Mouse (Mus musculus): ENCODE measurements around the gene Prc1. TPM values are rescaled to one million over a fixed set of nuclear protein-coding genes. Genes with fewer than 3 reads are reported as not detected.
A peak's percentile ranks its signal among the peaks of the same experiment; 100 is the strongest.

Prc1 gene
- polyA plus RNA-seq, 1 experiment = 55.1 TPM

DNA sequence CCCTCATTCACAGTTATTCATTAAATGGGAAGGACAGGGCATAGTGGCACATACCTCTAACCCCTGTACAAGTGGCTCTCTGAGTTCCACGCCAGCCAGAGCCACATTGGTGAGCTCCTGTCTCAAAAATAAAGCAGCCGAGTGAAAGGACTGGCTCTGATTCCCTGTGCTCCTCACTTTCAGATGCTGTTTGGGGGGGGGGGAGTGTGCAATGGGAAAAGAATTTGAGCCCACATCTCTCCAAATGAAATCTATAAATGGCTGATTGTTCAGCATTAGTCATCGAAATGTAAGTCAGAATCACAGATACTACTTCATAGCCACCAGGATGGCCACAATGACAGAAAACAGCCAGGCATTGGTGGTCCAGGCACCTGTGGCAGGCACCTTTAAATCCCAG lies 2.8 kb downstream of the Prc1 start:
- H3ac ChIP-seq (ENCODE audit: control insufficient read depth, insufficient read length, low read depth) = no peak overlapping the region
- TF ChIP-seq CEBPB (IDR thresholded peaks at IDR 0.05; ENCODE audit: low read depth) = no peak
- TF ChIP-seq USF1 (IDR thresholded peaks at IDR 0.05; ENCODE audit: low read depth) = no peak
- no peak for TF ChIP-seq MYOD1 (IDR thresholded peaks at IDR 0.05; ENCODE audit: control insufficient read depth, insufficient read length, low read depth)
- no peak for TF ChIP-seq MYOG (IDR thresholded peaks at IDR 0.05; ENCODE audit: control insufficient read depth, extremely low read depth, insufficient read length)
- no peak for TF ChIP-seq MAX (IDR thresholded peaks at IDR 0.05)
- TF ChIP-seq CTCF (IDR thresholded peaks at IDR 0.05; ENCODE audit: control insufficient read depth, insufficient read depth, insufficient read length) = no peak
- no peak for TF ChIP-seq FOSL1 (IDR thresholded peaks at IDR 0.05; ENCODE audit: insufficient read depth, low read length, poor library complexity, severe bottlenecking)

DNA sequence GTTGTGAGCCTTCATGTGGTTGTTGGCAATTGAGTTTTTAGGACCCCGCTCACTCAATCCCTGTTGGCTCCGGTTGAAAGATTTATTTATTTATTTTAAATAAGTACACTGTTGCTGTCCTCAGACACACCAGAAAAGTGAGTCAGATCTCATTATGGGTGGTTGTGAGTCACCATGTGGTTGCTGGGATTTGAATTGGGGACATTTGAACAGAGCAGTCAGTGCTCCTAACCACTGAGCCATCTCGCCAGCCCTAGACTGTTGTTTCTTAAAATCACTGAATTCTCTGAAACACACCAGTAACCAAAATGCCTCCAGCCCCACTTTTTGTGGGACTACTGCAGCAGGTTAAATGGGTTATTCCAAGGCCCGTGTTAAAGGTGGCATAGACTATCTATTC lies 4.5 kb downstream of the Prc1 start:
- Histone ChIP-seq H3K79me3 (ENCODE audit: low read depth) (peaks cover 54% of the 10 kb centered on the region), H3K36me3 (ENCODE audit: control insufficient read depth, insufficient read depth) (peaks cover 35% of the 10 kb centered on the region), H3ac (ENCODE audit: control insufficient read depth, insufficient read length, low read depth) (no peak overlapping the region), H3K27me3 (ENCODE audit: control insufficient read depth, insufficient read depth, insufficient read length) (no peaks in the 10 kb centered on the region), H3K4me3 (ENCODE audit: insufficient read depth, poor library complexity, severe bottlenecking) (no peak overlapping the region), H3K79me2 (ENCODE audit: control insufficient read depth, insufficient read depth) (peaks cover 95% of the 10 kb centered on the region)
- TF ChIP-seq CTCF (IDR thresholded peaks at IDR 0.05; ENCODE audit: control insufficient read depth, insufficient read depth, insufficient read length) (no peak), FOSL1 (IDR thresholded peaks at IDR 0.05; ENCODE audit: insufficient read depth, low read length, poor library complexity, severe bottlenecking) (peak; percentile 64)

More for the DNA sequence above, 2.8 kb downstream of the Prc1 start:
- Histone ChIP-seq H3K79me3 (ENCODE audit: low read depth) (peaks cover 48% of the 10 kb centered on the region), H3K36me3 (ENCODE audit: control insufficient read depth, insufficient read depth) (peaks cover 21% of the 10 kb centered on the region), H3K27me3 (ENCODE audit: control insufficient read depth, insufficient read depth, insufficient read length) (no peaks in the 10 kb centered on the region), H3K79me2 (ENCODE audit: control insufficient read depth, insufficient read depth) (peaks cover 79% of the 10 kb centered on the region), H3K4me3 (ENCODE audit: insufficient read depth, poor library complexity, severe bottlenecking) (no peak overlapping the region)

- Histone ChIP-seq H3ac (ENCODE audit: control insufficient read depth, insufficient read length, low read depth) (no peak overlapping the region), H3K79me2 (ENCODE audit: control insufficient read depth, insufficient read depth) (peaks cover 90% of the 10 kb centered on the region), H3K27me3 (ENCODE audit: control insufficient read depth, insufficient read depth, insufficient read length) (no peaks in the 10 kb centered on the region), H3K79me3 (ENCODE audit: low read depth) (peaks cover 56% of the 10 kb centered on the region), H3K36me3 (ENCODE audit: control insufficient read depth, insufficient read depth) (peaks cover 43% of the 10 kb centered on the region), H3K4me3 (ENCODE audit: insufficient read depth, poor library complexity, severe bottlenecking) (no peak overlapping the region)
- TF ChIP-seq FOSL1 (IDR thresholded peaks at IDR 0.05; ENCODE audit: insufficient read depth, low read length, poor library complexity, severe bottlenecking) = no peak
- TF ChIP-seq CTCF (IDR thresholded peaks at IDR 0.05; ENCODE audit: control insufficient read depth, insufficient read depth, insufficient read length) = no peak
- TF ChIP-seq MYOG (IDR thresholded peaks at IDR 0.05; ENCODE audit: control insufficient read depth, extremely low read depth, insufficient read length) = no peak
- TF ChIP-seq CEBPB (IDR thresholded peaks at IDR 0.05; ENCODE audit: low read depth) = no peak
- no peak for TF ChIP-seq MAX (IDR thresholded peaks at IDR 0.05)
- no peak for TF ChIP-seq MYOD1 (IDR thresholded peaks at IDR 0.05; ENCODE audit: control insufficient read depth, insufficient read length, low read depth)
- TF ChIP-seq USF1 (IDR thresholded peaks at IDR 0.05; ENCODE audit: low read depth) = no peak
These were observed 5.3 kb downstream of the Prc1 start for GRCm38 (mm10) chr7:80299568-80299967.

DNA sequence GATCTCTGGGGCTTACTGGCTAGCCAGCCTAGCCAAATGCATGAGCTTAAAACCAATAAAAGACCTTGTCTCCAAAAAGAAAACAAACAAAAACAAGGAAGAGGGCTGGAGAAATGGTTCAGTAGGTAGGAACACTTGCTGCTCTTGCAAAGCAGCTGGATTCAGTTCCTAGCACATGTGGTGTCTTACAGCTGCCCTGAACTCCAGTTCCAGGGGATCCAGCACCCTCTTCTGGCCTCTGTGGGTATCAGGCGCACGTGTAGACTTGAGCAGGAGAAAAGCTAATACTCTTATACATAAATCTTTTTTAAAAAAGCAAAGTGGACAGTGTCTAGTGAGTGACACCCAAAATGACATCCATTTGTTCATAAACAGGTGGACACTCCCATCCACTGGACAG lies 7.3 kb downstream of the Prc1 start:
- no peaks in the 10 kb centered on the region for H3K27me3 ChIP-seq (ENCODE audit: control insufficient read depth, insufficient read depth, insufficient read length)
- H3K36me3 ChIP-seq (ENCODE audit: control insufficient read depth, insufficient read depth) = peaks cover 62% of the 10 kb centered on the region
- peaks cover 39% of the 10 kb centered on the region for H3K79me3 ChIP-seq (ENCODE audit: low read depth)
- no peak overlapping the region for H3ac ChIP-seq (ENCODE audit: control insufficient read depth, insufficient read length, low read depth)
- H3K79me2 ChIP-seq (ENCODE audit: control insufficient read depth, insufficient read depth) = peaks cover 71% of the 10 kb centered on the region
- H3K4me3 ChIP-seq (ENCODE audit: insufficient read depth, poor library complexity, severe bottlenecking) = no peak overlapping the region
- no peak for TF ChIP-seq MYOG (IDR thresholded peaks at IDR 0.05; ENCODE audit: control insufficient read depth, extremely low read depth, insufficient read length)
- no peak for TF ChIP-seq FOSL1 (IDR thresholded peaks at IDR 0.05; ENCODE audit: insufficient read depth, low read length, poor library complexity, severe bottlenecking)

- Histone ChIP-seq H3K79me2 (ENCODE audit: control insufficient read depth, insufficient read depth) (peaks cover 8% of the 10 kb centered on the region), H3K79me3 (ENCODE audit: low read depth) (peaks cover 6% of the 10 kb centered on the region), H3ac (ENCODE audit: control insufficient read depth, insufficient read length, low read depth) (no peak overlapping the region), H3K4me3 (ENCODE audit: insufficient read depth, poor library complexity, severe bottlenecking) (no peak overlapping the region), H3K27me3 (ENCODE audit: control insufficient read depth, insufficient read depth, insufficient read length) (no peaks in the 10 kb centered on the region), H3K36me3 (ENCODE audit: control insufficient read depth, insufficient read depth) (peaks cover 94% of the 10 kb centered on the region)
- no peak for TF ChIP-seq MAX (IDR thresholded peaks at IDR 0.05)
- TF ChIP-seq CEBPB (IDR thresholded peaks at IDR 0.05; ENCODE audit: low read depth) = no peak
- no peak for TF ChIP-seq MYOD1 (IDR thresholded peaks at IDR 0.05; ENCODE audit: control insufficient read depth, insufficient read length, low read depth)
- no peak for TF ChIP-seq MYOG (IDR thresholded peaks at IDR 0.05; ENCODE audit: control insufficient read depth, extremely low read depth, insufficient read length)
- no peak for TF ChIP-seq USF1 (IDR thresholded peaks at IDR 0.05; ENCODE audit: low read depth)
- no peak for TF ChIP-seq CTCF (IDR thresholded peaks at IDR 0.05; ENCODE audit: control insufficient read depth, insufficient read depth, insufficient read length)
- no peak for TF ChIP-seq FOSL1 (IDR thresholded peaks at IDR 0.05; ENCODE audit: insufficient read depth, low read length, poor library complexity, severe bottlenecking)
These were observed 13.5 kb downstream of the Prc1 start for GRCm38 (mm10) chr7:80307766-80308165.

GRCm38 (mm10) chr7:80310771-80311170 lies 16.5 kb downstream of the Prc1 start:
- H3K79me3 ChIP-seq (ENCODE audit: low read depth) = no peaks in the 10 kb centered on the region
- TF ChIP-seq MAX (IDR thresholded peaks at IDR 0.05) (no peak), MYOG (IDR thresholded peaks at IDR 0.05; ENCODE audit: control insufficient read depth, extremely low read depth, insufficient read length) (no peak), CTCF (IDR thresholded peaks at IDR 0.05; ENCODE audit: control insufficient read depth, insufficient read depth, insufficient read length) (no peak), USF1 (IDR thresholded peaks at IDR 0.05; ENCODE audit: low read depth) (no peak), FOSL1 (IDR thresholded peaks at IDR 0.05; ENCODE audit: insufficient read depth, low read length, poor library complexity, severe bottlenecking) (no peak), CEBPB (IDR thresholded peaks at IDR 0.05; ENCODE audit: low read depth) (no peak), MYOD1 (IDR thresholded peaks at IDR 0.05; ENCODE audit: control insufficient read depth, insufficient read length, low read depth) (no peak)
- no peak overlapping the region for H3K4me3 ChIP-seq (ENCODE audit: insufficient read depth, poor library complexity, severe bottlenecking)
- peaks cover 98% of the 10 kb centered on the region for H3K36me3 ChIP-seq (ENCODE audit: control insufficient read depth, insufficient read depth)
- H3K79me2 ChIP-seq (ENCODE audit: control insufficient read depth, insufficient read depth) = no peaks in the 10 kb centered on the region
- H3K27me3 ChIP-seq (ENCODE audit: control insufficient read depth, insufficient read depth, insufficient read length) = no peaks in the 10 kb centered on the region
- no peak overlapping the region for H3ac ChIP-seq (ENCODE audit: control insufficient read depth, insufficient read length, low read depth)

Data from C2C12 (cell line).